Mouse (Mus musculus): ENCODE data around the gene Gm30083.

Gene Gm30083

DNA sequence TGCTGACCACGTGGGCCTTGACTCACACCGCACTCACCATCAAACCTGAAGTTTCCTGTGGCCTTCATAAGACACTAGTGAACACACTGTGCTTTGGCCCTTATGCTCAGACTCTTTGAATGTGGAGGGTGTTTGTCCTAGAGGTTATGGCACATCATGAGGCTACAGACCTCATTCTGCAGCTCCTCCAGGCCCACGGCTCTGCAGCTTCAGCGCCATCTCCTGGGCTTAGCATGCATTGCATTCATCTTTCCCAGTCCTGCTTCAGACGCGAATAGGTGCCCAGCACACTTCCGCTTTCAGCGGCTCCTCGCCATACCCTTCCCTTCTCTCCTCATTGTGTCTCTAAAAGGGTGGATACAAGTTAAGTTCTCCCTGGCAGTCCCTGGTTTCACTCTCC is 75.9 kb downstream of the Gm30083 start:
- H3K36me3 ChIP-seq (ENCODE audit: control insufficient read depth, insufficient read depth, low read length, poor library complexity, severe bottlenecking): no peaks in the 10 kb centered on the region
- DNase-seq (ENCODE audit: low read depth, low spot score): no peak
- no peaks in the 10 kb centered on the region for H3K27me3 ChIP-seq (ENCODE audit: control insufficient read depth, insufficient read depth, low read length, poor library complexity, severe bottlenecking)

All from splenic B cell, adult 2 months (primary cell).